Mouse (Mus musculus): Measurements from ENCODE around the gene Cldn20.

Cldn20 gene

GRCm38 (mm10) chr17:3532254-3532653 is at the start of gene Cldn20:
Gene Cldn20 (plus strand): TSS chr17:3532554.
- in situ Hi-C loops (cut with MboI), result no loop called here

DNA sequence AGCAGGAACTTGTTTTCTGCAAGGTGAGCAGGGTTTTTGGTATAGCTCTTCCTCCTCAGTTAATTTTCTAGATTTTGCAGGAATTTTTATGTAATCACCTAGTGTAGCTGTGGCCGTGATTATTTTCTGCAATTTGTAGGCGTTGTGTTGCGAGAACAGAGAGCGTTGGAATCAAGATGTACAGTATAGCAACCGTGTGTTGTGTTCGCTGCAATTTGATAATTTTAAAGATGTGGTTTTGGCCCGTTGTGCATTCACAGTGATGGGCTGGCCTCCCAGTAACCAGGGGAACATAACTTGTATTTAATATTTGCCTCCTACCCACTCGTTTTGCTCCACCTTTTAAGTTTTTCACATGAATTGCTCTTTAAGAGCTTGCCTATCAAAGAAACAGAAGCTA is 49.3 kb upstream of the Cldn20 start:
- in situ Hi-C loops (cut with MboI), result no loop called here

- in situ Hi-C loops (cut with MboI), result no loop called here
Measured at GRCm38 (mm10) chr17:3485851-3486250, 46.5 kb upstream of the Cldn20 start.

GRCm38 (mm10) chr17:3487211-3487610 is 45.1 kb upstream of the Cldn20 start:
- in situ Hi-C loops (cut with MboI), result no loop called here

GRCm38 (mm10) chr17:3487721-3488601 is 44.4 kb upstream of the Cldn20 start:
- in situ Hi-C loops (cut with MboI), result no loop called here

GRCm38 (mm10) chr17:3490216-3490895 is 42.0 kb upstream of the Cldn20 start:
- in situ Hi-C loops (cut with MboI), result no loop called here

GRCm38 (mm10) chr17:3491065-3491464 is 41.3 kb upstream of the Cldn20 start:
- in situ Hi-C loops (cut with MboI), result no loop called here

GRCm38 (mm10) chr17:3491667-3492066 is 40.7 kb upstream of the Cldn20 start:
- in situ Hi-C loops (cut with MboI), result no loop called here

DNA sequence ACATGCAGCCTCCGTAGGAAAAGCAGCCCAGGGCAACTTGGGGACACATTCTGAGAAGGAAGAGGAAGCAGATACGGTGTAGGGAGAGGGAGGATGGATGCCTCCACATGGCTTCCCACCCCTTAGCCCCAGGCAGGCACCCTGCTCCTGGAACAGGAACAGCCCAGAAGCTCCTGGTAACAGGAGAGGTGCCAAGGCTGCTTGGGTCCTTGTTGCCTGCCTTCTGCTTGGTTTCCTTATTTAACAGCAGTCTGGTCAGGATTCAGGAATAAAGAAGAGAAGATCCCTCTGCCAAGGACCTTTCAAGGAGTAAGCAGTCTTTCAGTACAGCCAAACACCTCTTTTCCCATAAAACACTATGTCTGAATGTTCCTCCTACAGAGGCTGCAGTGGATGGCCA is 36.8 kb upstream of the Cldn20 start:
- in situ Hi-C loops (cut with MboI), result no loop called here

DNA sequence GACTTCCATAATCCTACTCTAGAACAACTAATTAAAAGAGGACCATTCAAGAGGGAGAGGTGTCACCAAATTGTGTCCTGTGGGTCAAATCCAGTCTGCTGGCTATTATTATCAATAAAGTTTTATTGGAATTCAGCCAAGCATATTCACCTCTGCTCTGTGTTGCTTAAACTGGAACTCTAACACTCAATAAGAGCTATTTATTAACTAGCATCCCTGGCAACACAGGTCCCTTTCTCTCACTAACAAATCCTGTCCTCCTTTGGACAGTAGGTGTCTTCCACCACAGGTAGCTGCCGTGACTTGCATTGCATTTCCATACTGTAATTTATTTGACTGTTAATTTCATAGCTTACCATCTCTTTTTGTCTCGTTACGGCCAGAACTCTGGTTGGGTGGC is 36.3 kb upstream of the Cldn20 start:
- in situ Hi-C loops (cut with MboI), result no loop called here

GRCm38 (mm10) chr17:3498086-3498485 is 34.3 kb upstream of the Cldn20 start:
- in situ Hi-C loops (cut with MboI), result no loop called here

DNA sequence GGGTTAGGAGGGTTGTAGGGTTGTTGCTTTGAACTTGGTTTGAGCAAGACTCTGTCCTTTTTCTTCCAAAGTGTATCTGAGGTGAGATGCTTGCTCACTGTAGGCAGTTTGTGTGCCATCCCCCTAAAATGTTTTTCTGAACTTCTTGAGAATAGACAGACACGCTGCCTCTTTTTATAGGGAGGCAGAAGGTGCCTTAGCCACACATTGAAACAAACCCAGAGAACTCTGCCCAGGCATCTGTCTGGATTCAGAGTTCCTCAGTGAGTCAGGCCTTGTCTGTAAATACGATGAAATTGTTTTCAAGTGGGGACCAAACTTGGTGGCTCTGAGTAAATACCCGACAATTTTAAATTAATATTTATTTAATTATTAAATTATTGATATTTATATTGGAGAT is 33.8 kb upstream of the Cldn20 start:
- in situ Hi-C loops (cut with MboI), result no loop called here

DNA sequence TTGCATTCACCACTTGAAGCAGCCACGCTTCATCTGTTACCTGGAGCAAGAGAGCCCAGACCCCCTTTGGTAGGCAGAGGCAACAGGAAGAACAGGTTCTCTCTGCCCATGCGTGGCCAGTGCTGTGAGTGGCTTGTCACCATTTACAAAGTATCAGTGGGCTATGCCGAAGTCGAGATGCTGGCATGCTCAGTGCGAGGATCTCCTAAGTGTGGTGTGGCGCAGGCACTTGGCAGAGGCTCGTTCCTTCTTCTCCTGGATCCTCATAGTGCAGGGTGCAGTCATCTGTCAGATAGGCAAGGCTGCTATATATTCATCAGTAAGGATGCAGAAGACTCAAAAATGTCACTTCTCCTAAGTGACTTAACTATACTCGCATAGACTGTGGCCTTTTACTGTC is 32.9 kb upstream of the Cldn20 start:
- in situ Hi-C loops (cut with MboI), result no loop called here

- in situ Hi-C loops (cut with MboI), result no loop called here
Measured at GRCm38 (mm10) chr17:3500076-3500475, 32.3 kb upstream of the Cldn20 start.

- in situ Hi-C loops (cut with MboI), result no loop called here
Measured at GRCm38 (mm10) chr17:3500936-3501335, 31.4 kb upstream of the Cldn20 start.

- in situ Hi-C loops (cut with MboI), result no loop called here
Measured at GRCm38 (mm10) chr17:3505711-3506110, 26.6 kb upstream of the Cldn20 start.

- in situ Hi-C loops (cut with MboI), result no loop called here
Measured at GRCm38 (mm10) chr17:3506508-3506907, 25.8 kb upstream of the Cldn20 start.

DNA sequence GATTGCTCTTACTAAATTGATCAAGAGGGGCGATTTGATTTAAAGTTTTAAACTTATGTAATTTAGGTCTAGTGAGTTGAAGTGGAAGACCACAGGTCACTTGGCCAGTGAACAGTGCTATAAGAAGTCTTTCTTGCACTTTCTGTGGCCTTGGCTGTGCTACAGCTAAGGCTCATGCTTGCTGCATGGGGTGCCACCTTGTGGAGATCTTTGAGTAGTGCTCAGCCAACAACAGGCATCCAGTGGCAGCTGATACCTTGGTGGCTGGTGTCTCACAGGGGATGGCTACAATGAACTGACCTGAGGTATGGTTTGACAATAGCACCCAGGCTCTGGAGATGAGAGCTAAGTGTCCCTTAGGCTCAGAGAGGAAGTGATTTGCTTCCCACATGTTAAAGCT is 22.5 kb upstream of the Cldn20 start:
- in situ Hi-C loops (cut with MboI), result no loop called here

DNA sequence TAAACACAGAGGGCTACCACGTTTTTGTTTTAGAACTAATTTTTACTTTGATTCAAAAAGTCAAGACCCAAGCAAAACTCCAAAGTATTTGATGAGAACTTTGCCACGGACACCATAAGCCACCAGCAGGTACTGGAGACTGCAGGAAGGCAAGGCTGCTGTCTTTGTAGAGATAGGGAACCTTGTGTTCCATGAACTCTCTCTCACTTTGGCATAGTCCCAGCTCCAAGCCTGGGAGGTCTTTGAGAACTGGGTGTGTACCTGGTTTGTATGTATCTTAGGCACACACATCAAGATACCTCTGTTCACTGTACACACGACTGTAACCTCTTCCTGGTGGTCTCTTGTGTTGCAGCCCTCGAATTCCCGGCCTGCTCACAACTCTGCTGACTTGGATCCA is 18.0 kb upstream of the Cldn20 start:
- in situ Hi-C loops (cut with MboI), result no loop called here

DNA sequence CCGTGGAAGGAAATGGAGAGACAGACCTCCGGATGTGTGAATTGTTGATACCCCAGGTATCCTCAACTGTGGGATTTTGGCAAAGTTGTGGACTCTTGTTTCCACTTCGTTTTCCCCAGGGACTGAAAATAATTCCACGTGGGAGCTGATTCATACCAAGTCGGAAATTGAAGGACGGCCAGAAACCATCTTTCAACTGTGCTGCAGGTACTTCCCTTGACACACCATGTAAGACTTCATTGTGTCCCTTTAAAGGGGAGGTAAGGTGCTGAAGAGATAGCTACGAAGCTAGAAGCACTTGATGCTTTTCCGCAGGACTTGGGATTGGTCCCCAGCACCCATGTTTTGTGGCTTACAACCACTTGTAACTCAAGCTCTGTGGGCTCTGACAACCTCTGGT is 16.5 kb upstream of the Cldn20 start:
- in situ Hi-C loops (cut with MboI), result no loop called here

DNA sequence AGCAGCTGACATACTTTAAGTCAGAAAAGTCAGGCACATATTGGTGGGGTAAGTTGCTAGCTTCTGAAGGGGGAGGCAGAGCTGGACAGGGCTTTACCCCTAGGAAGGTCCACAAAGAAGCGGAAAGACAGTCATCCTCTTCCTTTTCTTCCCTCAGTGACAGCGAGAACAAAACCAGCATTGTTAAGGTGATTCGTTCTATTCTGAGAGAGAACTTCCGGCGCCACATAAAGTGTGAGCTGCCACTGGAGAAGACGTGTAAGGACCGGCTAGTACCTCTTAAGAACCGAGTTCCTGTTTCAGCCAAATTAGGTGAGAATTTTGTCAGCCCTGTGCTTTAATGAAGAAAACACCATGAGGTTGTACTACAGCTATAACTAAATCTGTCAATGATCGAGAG is 15.9 kb upstream of the Cldn20 start:
- in situ Hi-C loops (cut with MboI), result no loop called here

DNA sequence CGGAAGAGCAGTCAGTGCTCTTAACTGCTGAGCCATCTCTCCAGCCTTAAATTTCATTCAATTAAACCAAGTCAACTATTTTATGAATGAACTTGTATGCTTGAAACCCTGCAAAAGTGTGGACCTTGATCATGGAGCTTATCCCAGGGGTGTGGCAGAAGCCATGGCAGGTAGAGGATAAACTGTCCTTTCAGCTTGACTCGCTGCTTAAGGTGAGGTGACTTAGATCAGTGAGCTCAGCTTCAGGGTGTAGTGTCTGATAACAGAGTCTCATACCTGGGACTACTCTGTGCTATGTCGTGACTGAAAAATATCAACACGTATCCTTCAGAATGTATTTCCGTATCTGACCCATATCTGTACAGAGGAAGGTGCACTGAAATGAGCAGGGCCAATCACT is 12.0 kb upstream of the Cldn20 start:
- in situ Hi-C loops (cut with MboI), result no loop called here

DNA sequence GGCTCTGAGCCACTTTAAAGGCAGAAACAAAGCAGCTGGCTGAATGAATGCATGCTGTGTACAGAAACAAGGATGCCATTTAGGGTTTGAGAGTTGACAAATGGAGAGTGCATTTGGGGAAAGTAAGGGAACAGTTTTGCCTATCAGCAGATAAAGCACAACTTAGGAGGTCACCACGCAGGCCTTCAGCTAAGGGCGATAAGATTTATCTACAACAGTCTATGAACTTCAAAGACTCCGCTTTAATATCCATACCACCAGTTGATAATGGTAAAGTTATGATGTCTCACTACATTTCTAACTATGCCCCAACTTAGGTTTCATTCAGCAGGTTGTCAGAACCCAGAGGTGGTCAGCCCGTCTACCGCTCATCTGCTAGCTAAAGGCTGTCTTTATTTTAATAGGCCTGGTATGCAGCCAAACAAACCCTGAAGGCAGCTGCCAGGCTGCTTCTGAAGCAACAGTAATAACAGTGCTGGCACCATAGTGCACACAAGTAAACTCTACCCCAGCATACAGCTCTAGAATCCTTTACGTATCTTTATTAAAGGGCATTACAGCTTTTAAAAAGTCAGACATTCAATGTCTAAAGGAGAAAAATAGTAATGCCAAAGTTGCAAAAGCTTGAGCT is 4.4 kb upstream of the Cldn20 start:
- in situ Hi-C loops (cut with MboI), result no loop called here

All from mature B cell (primary cell).